ENCODE assay signal across 9 mouse cellular contexts in genomic region chrX:6922165-6922564, GRCm38 (mm10).
DNase-seq lines count a peak whose midpoint lies in the region; ATAC-seq and TF ChIP-seq lines count a peak whose summit lies in the region.
"Had no signal": no experiment of that assay in that cellular context is flagged by ENCODE, and none has a peak within 500 bp of the region (broad histone marks: within the 10 kb centered on the region; RNA-seq: fewer than 3 reads in every experiment).

No protein-coding gene starts in this region.

- TF ChIP-seq POLR2A in liver, adult 2 months (IDR thresholded peaks at IDR 0.05; ENCODE audit: extremely low read depth, insufficient read depth, low read length) = no peak

- no peak overlapping the region for H3K9ac ChIP-seq in liver, adult 2 months (ENCODE audit: low read depth, low read length)
- no peak overlapping the region for H3K9ac ChIP-seq in liver, embryonic 11.5 days (ENCODE audit: low read depth, low read length)
- H3K9ac ChIP-seq: liver, embryonic 13.5 days had no signal

- H3K4me3 ChIP-seq in liver, adult 2 months (ENCODE audit: insufficient read depth, low read depth, low read length) = no peak overlapping the region
- H3K4me3 ChIP-seq in liver, embryonic 11.5 days (ENCODE audit: low read depth, low read length) = no peak overlapping the region
- H3K4me3 ChIP-seq: liver, embryonic 13.5 days had no signal

- H3K4me2 ChIP-seq in liver, embryonic 11.5 days = no peak overlapping the region
- H3K4me2 ChIP-seq: liver, embryonic 13.5 days had no signal

- no peaks in the 10 kb centered on the region for H3K36me3 ChIP-seq in liver, adult 2 months (ENCODE audit: control insufficient read depth, insufficient read depth, low read length)
- no peaks in the 10 kb centered on the region for H3K36me3 ChIP-seq in liver, embryonic 11.5 days (ENCODE audit: control insufficient read depth, insufficient read depth, low read length)
- H3K36me3 ChIP-seq: liver, embryonic 13.5 days had no signal

- no peak overlapping the region for H3K27ac ChIP-seq in liver, adult 2 months (replicated peaks; ENCODE audit: insufficient read depth, low read depth, low read length)
- no peak overlapping the region for H3K27ac ChIP-seq in liver, embryonic 11.5 days (ENCODE audit: low read depth, low read length)
- H3K27ac ChIP-seq: liver, embryonic 13.5 days had no signal

- DNase-seq in adrenal gland, adult 8-10 months = peak; percentile 2
- DNase-seq in adrenal gland, postnatal 4 days (ENCODE audit: low spot score in 2 of 2) = no peak
- DNase-seq in liver, adult 2 months (ENCODE audit: extremely low read depth, low read depth, low spot score) = peak; percentile 3
- DNase-seq in liver, embryonic 11.5 days (ENCODE audit: low spot score) = no peak
- DNase-seq in naive thymus-derived CD4-positive, alpha-beta T cell, adult 2 months (ENCODE audit: low read depth) = peak; percentile 10
- DNase-seq in frontal cortex, postnatal 14 days (ENCODE audit: low spot score in 2 of 2) = no peak
- DNase-seq in layer of hippocampus, postnatal 36 days = no peak
- DNase-seq: liver, embryonic 13.5 days had no signal

- no peak for ATAC-seq in liver, embryonic 11.5 days (replicated peaks; ENCODE audit: low FRiP score)
- ATAC-seq in common myeloid progenitor, adult 5-6 weeks (replicated peaks; ENCODE audit: low read depth, poor library complexity, severe bottlenecking) = peak; percentile 97

- H3K27me3 ChIP-seq in liver, adult 2 months (ENCODE audit: control insufficient read depth, insufficient read depth, low read length) = no peaks in the 10 kb centered on the region
- no peaks in the 10 kb centered on the region for H3K27me3 ChIP-seq in liver, embryonic 11.5 days (replicated peaks; ENCODE audit: control insufficient read depth, insufficient read depth, low read length)
- H3K27me3 ChIP-seq: liver, embryonic 13.5 days had no signal

- H3K79me2 ChIP-seq in liver, adult 2 months (ENCODE audit: control insufficient read depth, insufficient read depth, low read length) = no peaks in the 10 kb centered on the region

- no peak for TF ChIP-seq CTCF in liver, adult 2 months (IDR thresholded peaks at IDR 0.05; ENCODE audit: low read depth, low read length)

- H3K4me1 ChIP-seq in liver, adult 2 months (ENCODE audit: control insufficient read depth, insufficient read depth, low read length) = no peaks in the 10 kb centered on the region
- no peaks in the 10 kb centered on the region for H3K4me1 ChIP-seq in liver, embryonic 11.5 days (replicated peaks; ENCODE audit: control insufficient read depth, insufficient read depth, low read length)
- H3K4me1 ChIP-seq: liver, embryonic 13.5 days had no signal

- no peaks in the 10 kb centered on the region for H3K9me3 ChIP-seq in liver, embryonic 11.5 days (ENCODE audit: control insufficient read depth, low read length)
- H3K9me3 ChIP-seq: liver, embryonic 13.5 days had no signal

- 52% methylated on average over 5 of the region's 5 CpGs for WGBS in liver, adult 2 months
- 59% methylated on average over 5 of the region's 5 CpGs for WGBS in liver, embryonic 11.5 days

Comparison
In these comparisons a context has a peak if more than half of its experiments do, and no peak if none do; other contexts are left out.
1. DNase-seq: peak in adrenal gland, adult 8-10 months (single experiment), liver, adult 2 months (single experiment) and naive thymus-derived CD4-positive, alpha-beta T cell, adult 2 months (single experiment); none in adrenal gland, postnatal 4 days (0 of 2), liver, embryonic 11.5 days (single experiment), frontal cortex, postnatal 14 days (0 of 2) and layer of hippocampus, postnatal 36 days (0 of 2).